Mouse (Mus musculus) hematopoietic stem cell, adult 5-6 weeks (primary cell): Measurements from ENCODE around the gene Crtc1. TPM values are rescaled to one million over a fixed set of nuclear protein-coding genes. Genes with fewer than 3 reads are reported as not detected.

ENCODE experiments used
- ATAC-seq, 2 experiments: fragments of 125-278 bp in 1 of 2; replicated peaks in 1 of 2; 2 replicates each; pipeline ENCODE4 v1.8.0; 2016 to 2017; ENCODE audit warnings: inconsistent platforms in 2 of 2, mild to moderate bottlenecking in 2 of 2, moderate number of reproducible peaks in 2 of 2, low read depth in 1 of 2, moderate TSS enrichment in 1 of 2; ENCODE audit not compliant: low FRiP score in 2 of 2, poor library complexity in 2 of 2, severe bottlenecking in 2 of 2, insufficient read depth in 1 of 2, low TSS enrichment in 1 of 2
- total RNA-seq: library from RNA; stranded (forward); fragments of 172-1452, 232-1000 nt; gene quantifications from 2 replicates; pipeline ENCODE4 v1.2.3, GENCODE M21; 2017

Gene Crtc1
- 5.9 and 7.1 TPM in 2 replicates for total RNA-seq

- peak; percentile 93 to 94 for ATAC-seq
Measured at GRCm38 (mm10) chr8:70439055-70439847, at the start of gene Crtc1. TSS of gene Crtc1 (minus strand) at chr8:70439579.

GRCm38 (mm10) chr8:70488931-70489470, 49.6 kb upstream of the Crtc1 start:
- no peak for ATAC-seq

DNA sequence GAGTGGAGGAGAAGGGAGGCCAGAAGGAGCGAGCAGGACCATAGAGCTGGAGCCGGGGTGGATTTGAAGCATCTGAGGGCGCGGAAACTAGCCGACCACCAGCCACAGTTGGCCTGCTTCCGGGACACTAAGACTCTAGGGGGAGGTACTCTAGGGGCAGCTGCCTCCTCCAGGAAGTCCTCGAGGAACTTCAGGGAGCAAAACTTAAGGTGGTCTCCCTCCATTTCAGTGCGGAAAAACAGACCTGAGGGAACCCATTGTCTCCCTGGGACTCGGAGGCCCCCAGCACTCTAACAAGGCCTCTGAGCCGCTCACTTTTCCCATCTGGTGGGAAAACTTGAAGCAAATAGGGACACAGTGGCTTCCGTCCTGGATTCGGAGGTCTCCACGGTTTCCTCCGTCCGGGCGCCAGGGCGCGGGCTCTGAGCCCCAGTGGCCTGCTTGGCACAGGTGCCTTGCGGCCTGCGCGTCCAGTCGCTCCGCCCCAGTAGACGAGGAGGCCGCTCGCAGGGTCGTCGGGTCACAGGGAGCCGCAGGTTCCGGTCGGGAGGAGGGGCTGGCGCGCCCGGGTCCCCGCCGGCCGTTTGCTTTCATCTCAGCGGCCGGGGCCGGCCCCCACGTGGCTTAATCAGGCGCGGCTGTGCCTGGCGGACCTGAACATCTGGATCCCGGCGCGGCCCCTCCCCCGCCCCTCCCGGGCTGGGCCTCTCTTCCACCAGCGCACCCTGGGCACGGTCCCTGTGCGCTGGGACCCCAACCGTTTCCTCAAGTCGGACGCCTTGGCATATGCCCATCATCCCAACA, 48.8 kb upstream of the Crtc1 start:
- ATAC-seq, result no peak

DNA sequence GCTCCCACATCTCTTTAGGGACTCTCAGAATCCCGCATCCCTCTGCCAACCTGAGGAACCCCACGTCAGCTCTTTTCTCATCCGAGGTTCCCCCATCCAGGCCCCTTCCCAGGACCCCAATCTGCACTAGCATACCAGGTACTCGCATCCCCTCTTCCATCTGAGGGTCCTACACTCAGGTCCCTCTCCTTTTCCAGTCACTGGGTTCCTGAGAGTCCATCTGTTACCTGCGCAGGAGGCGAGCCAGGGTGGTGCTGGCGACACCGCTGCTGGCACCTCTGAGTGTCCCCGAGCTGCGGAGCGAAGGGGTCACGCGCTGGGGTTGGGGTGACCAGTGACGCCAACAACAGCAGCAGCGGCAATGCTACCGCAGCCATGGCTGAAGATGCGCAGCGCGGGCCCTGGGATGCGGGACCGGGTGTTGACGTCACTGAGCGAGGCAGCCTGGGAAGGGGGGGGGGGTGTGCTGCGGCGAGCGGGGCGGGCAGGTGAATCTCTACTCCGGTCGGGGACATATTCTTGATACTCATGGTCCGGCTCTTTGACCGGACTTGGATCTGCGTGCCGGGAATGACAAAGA, 47.7 kb upstream of the Crtc1 start, which contains the start of gene Tmem59l:
Gene Tmem59l, minus strand, starts transcription at position 418 of the 580 bp plus-strand sequence.
- ATAC-seq, result no peak

GRCm38 (mm10) chr8:70486191-70486681, 46.9 kb upstream of the Crtc1 start:
- no peak for ATAC-seq

DNA sequence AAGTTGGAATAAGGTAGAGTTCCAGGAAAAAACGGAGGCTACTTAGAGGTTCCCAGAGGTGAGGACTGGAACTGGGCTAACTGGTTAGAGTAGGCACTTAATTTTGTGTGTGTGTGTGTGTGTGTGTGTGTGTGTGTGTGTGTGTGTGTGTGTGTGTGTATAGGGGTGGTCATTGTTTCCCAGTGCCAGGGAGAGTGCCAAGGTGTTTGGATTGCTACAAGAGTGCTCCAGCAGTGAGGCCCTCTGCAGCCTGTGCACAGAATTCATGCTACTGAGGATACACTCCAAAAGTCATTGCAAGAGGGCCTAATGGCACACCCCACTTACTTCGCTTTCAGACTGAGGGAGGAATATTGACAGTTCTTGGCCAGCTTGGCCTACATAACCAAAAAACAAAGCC, 43.6 kb upstream of the Crtc1 start:
- no peak for ATAC-seq

DNA sequence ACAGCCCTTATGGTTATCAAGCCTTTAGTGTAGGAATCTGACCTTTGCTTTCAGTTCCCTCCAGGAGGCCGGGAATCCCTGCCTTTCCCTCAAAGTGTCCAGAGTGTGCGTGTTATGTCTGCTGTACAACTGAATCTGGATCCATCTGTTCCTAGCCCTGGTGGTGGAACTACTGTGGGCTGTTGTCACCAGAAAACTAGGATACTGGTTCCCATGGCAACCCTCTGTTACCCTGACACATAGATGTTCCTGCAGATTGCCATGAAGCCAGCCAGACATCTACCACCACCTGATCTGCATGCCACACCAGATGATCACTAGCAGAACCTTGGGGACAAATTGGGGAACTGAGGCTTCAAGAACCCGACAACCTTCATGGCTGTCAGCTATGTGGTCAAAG, 42.5 kb upstream of the Crtc1 start:
- no peak for ATAC-seq

DNA sequence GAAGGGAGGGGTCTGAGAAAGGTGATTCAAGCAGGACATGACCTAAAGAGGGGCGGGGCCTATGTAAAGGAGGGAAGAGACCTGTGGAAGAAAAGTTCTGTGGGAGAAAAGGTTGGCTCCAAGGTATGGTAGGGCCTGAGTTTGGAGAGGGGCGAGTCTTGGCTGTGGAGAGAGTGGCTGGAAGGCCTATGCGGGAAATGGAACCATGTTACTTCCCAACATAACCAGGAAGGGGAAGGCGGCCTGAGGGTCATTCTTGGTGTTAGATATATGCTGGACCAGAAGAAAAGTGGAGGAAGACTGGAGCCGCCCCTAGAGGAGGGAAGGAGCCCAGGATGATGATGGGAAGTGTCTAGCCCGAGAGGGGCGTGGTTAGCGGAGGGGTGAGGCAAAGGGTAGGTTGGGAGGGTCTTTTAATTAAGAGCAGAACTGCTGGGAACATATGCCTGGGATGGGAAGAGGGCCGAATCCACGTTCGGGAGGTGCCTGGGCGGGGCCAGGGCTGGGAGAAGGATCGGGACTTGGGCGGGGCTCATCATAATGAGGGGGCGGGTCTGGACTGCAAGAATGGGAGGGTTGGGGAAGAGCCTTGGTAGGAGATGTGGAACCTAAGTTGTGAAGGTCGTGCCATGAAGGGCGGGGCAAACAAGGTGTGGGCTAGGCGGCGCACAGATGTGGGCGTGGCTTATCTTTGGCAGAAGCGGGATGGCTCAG, 38.0 kb upstream of the Crtc1 start:
- peak; percentile 9 to 14; a peak in 1 of 4 replicates for ATAC-seq

DNA sequence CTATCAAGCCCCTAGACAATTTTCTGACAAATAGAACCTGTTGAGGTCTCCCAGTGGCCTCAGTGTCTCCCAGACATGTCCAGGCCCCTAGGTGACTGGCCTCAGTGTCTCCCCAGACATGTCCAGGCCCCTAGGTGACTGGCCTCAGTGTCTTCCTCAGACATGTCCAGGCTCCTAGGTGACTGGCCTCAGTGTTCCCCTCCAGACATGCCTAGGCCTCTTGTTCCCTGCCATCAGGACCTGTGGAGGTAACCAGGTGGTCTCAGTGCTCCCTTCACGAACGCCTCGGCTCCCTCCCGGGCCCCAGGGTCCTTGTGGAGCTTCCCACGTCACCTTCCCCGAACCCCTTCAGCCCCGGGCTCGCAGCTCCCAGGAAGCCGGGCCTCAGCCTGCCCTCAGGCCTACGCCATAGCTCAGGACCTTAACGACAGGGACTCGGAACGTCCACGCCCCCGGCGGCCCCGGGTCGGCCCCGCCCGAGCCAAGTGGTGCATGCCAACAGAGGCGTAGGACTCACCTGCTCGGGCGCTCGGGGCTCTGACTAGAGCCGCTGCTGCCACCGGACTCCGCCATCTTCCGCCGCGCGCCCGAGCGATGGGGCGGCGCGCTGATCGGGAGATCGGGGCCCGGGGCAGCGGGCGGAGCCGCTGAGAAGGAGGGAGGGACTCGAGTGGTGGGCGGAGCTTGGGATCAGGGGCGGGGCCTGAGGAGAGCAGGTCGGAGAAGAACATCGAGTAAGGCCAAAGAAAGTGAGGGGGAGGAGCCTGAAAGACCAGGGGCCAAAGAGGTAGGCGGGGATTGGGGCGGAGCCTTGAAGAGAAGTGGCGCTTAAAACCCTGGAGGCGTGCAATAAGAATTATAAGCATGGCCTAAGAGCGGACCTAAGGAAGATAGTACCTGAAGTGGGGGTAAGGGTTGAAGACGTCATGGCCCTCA, 37.2 kb upstream of the Crtc1 start, which contains the start of gene Klhl26:
Gene Klhl26, minus strand, starts transcription at position 636 of the 936 bp plus-strand sequence.
- ATAC-seq, result peak; percentile 92 to 97

DNA sequence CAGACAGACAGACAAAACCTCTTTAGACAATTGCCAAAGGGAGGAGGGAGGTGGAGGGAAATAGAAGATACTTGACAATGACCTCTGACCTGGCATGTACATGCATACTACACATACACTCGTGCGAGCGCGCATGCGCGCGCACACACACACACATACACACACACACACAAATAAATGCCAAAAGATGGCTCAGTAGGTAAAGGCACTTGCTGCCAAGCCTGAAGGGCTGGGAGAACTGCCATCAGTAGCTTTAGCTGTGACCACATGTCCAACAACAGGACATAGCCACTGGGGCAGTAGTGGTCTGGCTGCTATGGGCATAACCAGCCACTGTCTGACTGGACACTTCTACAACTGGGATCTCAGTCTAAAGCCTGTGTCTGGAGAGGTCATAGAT, 32.5 kb upstream of the Crtc1 start:
- no peak for ATAC-seq

DNA sequence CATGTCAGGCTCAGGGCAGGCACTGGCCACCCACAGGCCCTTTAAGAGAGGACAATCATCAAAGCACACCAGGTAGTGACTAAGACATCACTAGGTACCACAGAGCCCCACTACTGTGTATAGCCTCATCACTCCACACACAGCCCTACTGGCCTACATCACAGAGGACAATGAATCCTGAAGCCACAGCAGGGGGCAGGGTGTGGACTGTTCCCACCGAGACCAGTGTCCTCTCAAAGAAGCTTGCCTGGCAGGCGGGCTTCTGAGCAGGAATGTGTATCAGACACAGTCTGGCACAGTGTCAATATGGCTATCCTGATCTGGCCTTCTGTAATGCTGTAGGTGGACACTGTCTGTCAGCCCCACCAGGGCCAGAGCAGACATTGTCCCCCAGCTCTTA, 30.6 kb upstream of the Crtc1 start:
- no peak for ATAC-seq

GRCm38 (mm10) chr8:70469295-70469916, 30.0 kb upstream of the Crtc1 start:
- peak; percentile 54 to 79; a peak in 3 of 4 replicates for ATAC-seq

DNA sequence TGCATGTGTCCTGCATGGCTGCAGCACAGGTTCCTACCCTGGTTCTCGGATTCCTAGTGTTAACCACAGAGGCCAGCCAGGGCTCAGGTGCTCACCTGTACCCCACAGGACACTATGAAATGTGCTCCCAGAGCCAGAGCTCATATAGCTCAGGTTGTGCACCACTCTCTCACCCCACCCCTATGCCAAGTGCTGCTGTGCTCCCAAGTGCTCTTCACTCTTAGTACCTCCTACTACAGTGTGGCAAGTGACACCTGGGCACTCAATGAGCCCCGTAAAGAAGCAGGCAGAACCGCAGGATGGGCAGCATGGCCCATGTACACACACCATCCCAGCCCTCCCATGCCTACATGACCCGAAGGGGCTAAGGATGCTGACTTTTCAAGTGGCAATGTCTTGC, 29.4 kb upstream of the Crtc1 start:
- ATAC-seq, result no peak

DNA sequence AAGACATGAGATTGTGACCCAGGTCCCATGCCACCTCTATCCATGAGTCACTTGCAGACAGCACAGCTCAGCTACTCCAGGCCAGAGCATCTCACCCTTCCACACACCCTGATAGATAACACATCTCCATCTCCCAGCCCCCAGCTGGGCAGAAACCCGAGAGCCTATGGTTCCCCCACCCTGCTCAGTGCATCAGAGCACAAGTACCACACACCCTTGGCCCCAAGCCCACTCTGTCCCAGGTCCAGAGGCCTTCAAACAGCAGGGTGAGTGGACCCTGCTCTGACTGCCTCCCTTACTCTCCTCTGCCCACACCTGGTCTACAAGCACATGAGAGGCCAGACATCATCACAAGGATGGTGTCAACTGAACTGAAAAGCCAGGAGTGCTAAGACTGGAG, 28.5 kb upstream of the Crtc1 start:
- ATAC-seq, result no peak

GRCm38 (mm10) chr8:70467229-70467725, 27.9 kb upstream of the Crtc1 start:
- ATAC-seq, result no peak

DNA sequence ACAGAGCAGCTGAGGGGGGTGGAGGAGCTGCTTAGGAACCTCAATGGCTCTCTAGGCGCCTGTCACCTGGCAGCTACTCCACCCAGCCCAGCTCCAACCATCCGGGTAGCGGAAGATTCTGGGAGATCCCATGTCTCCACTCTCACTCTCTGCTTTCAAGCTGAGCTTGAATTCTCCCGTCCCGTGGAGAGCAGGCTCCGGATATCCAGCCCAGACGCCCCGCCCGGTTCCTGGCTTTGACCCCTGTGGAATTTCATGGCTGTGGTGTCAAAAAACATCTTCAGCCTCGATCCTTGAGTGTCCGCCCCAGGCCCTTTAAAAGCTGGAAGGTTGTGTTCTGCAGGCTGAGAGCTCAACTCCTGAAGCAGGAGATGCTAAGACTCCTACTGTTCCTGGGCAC, 27.4 kb upstream of the Crtc1 start:
- ATAC-seq, result no peak
